Mouse (Mus musculus): ENCODE data around the gene Matk. TPM values are rescaled to one million over a fixed set of nuclear protein-coding genes. Genes with fewer than 3 reads are reported as not detected.

The Matk gene
- polyA plus RNA-seq, 1 experiment from 2014 or later, result 1.9 TPM

GRCm38 (mm10) chr10:81244146-81244545 lies 8.6 kb upstream of the Matk start:
- no peaks in the 10 kb centered on the region for H3K36me3 ChIP-seq (replicated peaks)
- no peak overlapping the region for H3K4me2 ChIP-seq
- peaks cover 62% of the 10 kb centered on the region for H3K27me3 ChIP-seq
- H3K27ac ChIP-seq (replicated peaks), result no peak overlapping the region
- H3K4me3 ChIP-seq (replicated peaks), result no peak overlapping the region
- no peak for ATAC-seq (ENCODE audit: insufficient read depth)
- no peak overlapping the region for H3K9ac ChIP-seq
- H3K4me1 ChIP-seq (replicated peaks), result peaks cover 4% of the 10 kb centered on the region; the same call in 1 of the 2 replicates
- WGBS (ENCODE audit: insufficient replicate concordance), result 70% methylated on average over 4 of the region's 4 CpGs
- no peaks in the 10 kb centered on the region for H3K9me3 ChIP-seq (replicated peaks)

- H3K9ac ChIP-seq, result no peak overlapping the region
- H3K9me3 ChIP-seq (replicated peaks), result no peaks in the 10 kb centered on the region
- WGBS (ENCODE audit: insufficient replicate concordance), result 3% methylated on average over 17 of the region's 17 CpGs
- H3K4me2 ChIP-seq, result no peak overlapping the region
- H3K36me3 ChIP-seq (replicated peaks), result no peaks in the 10 kb centered on the region
- ATAC-seq (ENCODE audit: insufficient read depth), result 0 out of 2 replicates have a peak, but pooled peaks have one; percentile 29
- H3K27ac ChIP-seq (replicated peaks), result no peak overlapping the region
- H3K27me3 ChIP-seq, result peaks cover 57% of the 10 kb centered on the region
- peaks cover 7% of the 10 kb centered on the region; the same call in 1 of the 2 replicates for H3K4me1 ChIP-seq (replicated peaks)
- no peak overlapping the region for H3K4me3 ChIP-seq (replicated peaks)
These were observed 8.1 kb upstream of the Matk start for GRCm38 (mm10) chr10:81244595-81244994.

GRCm38 (mm10) chr10:81245166-81245565 lies 7.6 kb upstream of the Matk start:
- Histone ChIP-seq H3K27ac (replicated peaks) (no peak overlapping the region), H3K9me3 (replicated peaks) (no peaks in the 10 kb centered on the region), H3K36me3 (replicated peaks) (no peaks in the 10 kb centered on the region), H3K4me2 (no peak overlapping the region), H3K9ac (no peak overlapping the region), H3K4me3 (replicated peaks) (no peak overlapping the region), H3K4me1 (replicated peaks) (peaks cover 9% of the 10 kb centered on the region; the same call in 1 of the 2 replicates), H3K27me3 (peaks cover 52% of the 10 kb centered on the region)
- ATAC-seq (ENCODE audit: insufficient read depth), result no peak
- WGBS (ENCODE audit: insufficient replicate concordance), result 84% methylated on average over 6 of the region's 6 CpGs

- peaks cover 13% of the 10 kb centered on the region; the same call in 1 of the 2 replicates for H3K4me1 ChIP-seq (replicated peaks)
- H3K9me3 ChIP-seq (replicated peaks), result no peaks in the 10 kb centered on the region
- H3K4me2 ChIP-seq, result no peak overlapping the region
- H3K4me3 ChIP-seq (replicated peaks), result no peak overlapping the region
- H3K9ac ChIP-seq, result no peak overlapping the region
- no peak overlapping the region for H3K27ac ChIP-seq (replicated peaks)
- H3K36me3 ChIP-seq (replicated peaks), result no peaks in the 10 kb centered on the region
- H3K27me3 ChIP-seq, result peaks cover 45% of the 10 kb centered on the region
- ATAC-seq (ENCODE audit: insufficient read depth), result no peak
- WGBS (ENCODE audit: insufficient replicate concordance), result 67% methylated on average over 2 of the region's 2 CpGs
These were observed 4.9 kb upstream of the Matk start for GRCm38 (mm10) chr10:81247804-81248203.

GRCm38 (mm10) chr10:81249442-81249841 lies 3.3 kb upstream of the Matk start:
- 0 out of 2 replicates have a peak, but pooled peaks have one; percentile 8 for ATAC-seq (ENCODE audit: insufficient read depth)

GRCm38 (mm10) chr10:81254886-81255285 lies 2.2 kb downstream of the Matk start:
- Histone ChIP-seq H3K4me3 (replicated peaks) (no peak overlapping the region), H3K4me1 (replicated peaks) (peaks cover 26% of the 10 kb centered on the region), H3K4me2 (no peak overlapping the region), H3K9me3 (replicated peaks) (no peaks in the 10 kb centered on the region), H3K27ac (replicated peaks) (no peak overlapping the region), H3K27me3 (peaks cover 86% of the 10 kb centered on the region), H3K36me3 (replicated peaks) (no peaks in the 10 kb centered on the region), H3K9ac (no peak overlapping the region)
- 25% methylated on average over 1 of the region's 1 CpGs for WGBS (ENCODE audit: insufficient replicate concordance)
- ATAC-seq (ENCODE audit: insufficient read depth), result no peak

More at GRCm38 (mm10) chr10:81249442-81249841, 3.3 kb upstream of the Matk start:
- Histone ChIP-seq H3K27ac (replicated peaks) (no peak overlapping the region), H3K36me3 (replicated peaks) (no peaks in the 10 kb centered on the region), H3K4me1 (replicated peaks) (peaks cover 16% of the 10 kb centered on the region), H3K9ac (no peak overlapping the region), H3K4me3 (replicated peaks) (no peak overlapping the region), H3K4me2 (no peak overlapping the region), H3K27me3 (peaks cover 45% of the 10 kb centered on the region), H3K9me3 (replicated peaks) (no peaks in the 10 kb centered on the region)
- 64% methylated on average over 8 of the region's 8 CpGs for WGBS (ENCODE audit: insufficient replicate concordance)

GRCm38 (mm10) chr10:81257158-81258039 lies 4.7 kb downstream of the Matk start:
- Histone ChIP-seq H3K4me1 (replicated peaks) (peaks cover 20% of the 10 kb centered on the region), H3K36me3 (replicated peaks) (0 out of 2 replicates have a peak, but pooled peaks cover 3% of the 10 kb centered on the region), H3K27me3 (peaks cover 76% of the 10 kb centered on the region), H3K27ac (replicated peaks) (no peak overlapping the region), H3K9me3 (replicated peaks) (no peaks in the 10 kb centered on the region), H3K9ac (no peak overlapping the region), H3K4me3 (replicated peaks) (peak overlapping the region; percentile 44), H3K4me2 (peak overlapping the region; percentile 61)
- ATAC-seq (ENCODE audit: insufficient read depth), result no peak
- 2% methylated on average over 62 of the region's 62 CpGs for WGBS (ENCODE audit: insufficient replicate concordance)

GRCm38 (mm10) chr10:81259225-81259884 lies 6.6 kb downstream of the Matk start:
- no peaks in the 10 kb centered on the region for H3K9me3 ChIP-seq (replicated peaks)
- H3K4me1 ChIP-seq (replicated peaks), result peaks cover 15% of the 10 kb centered on the region
- H3K27me3 ChIP-seq, result peaks cover 57% of the 10 kb centered on the region
- no peak overlapping the region for H3K27ac ChIP-seq (replicated peaks)
- no peak overlapping the region for H3K4me2 ChIP-seq
- no peak overlapping the region for H3K9ac ChIP-seq
- peaks cover 16% of the 10 kb centered on the region for H3K36me3 ChIP-seq (replicated peaks)
- no peak overlapping the region for H3K4me3 ChIP-seq (replicated peaks)
- ATAC-seq (ENCODE audit: insufficient read depth), result no peak
- WGBS (ENCODE audit: insufficient replicate concordance), result 48% methylated on average over 21 of the region's 21 CpGs

- H3K4me1 ChIP-seq (replicated peaks), result peaks cover 25% of the 10 kb centered on the region
- H3K4me3 ChIP-seq (replicated peaks), result no peak overlapping the region
- WGBS (ENCODE audit: insufficient replicate concordance), result 83% methylated on average over 4 of the region's 4 CpGs
- peaks cover 28% of the 10 kb centered on the region for H3K36me3 ChIP-seq (replicated peaks)
- H3K27ac ChIP-seq (replicated peaks), result no peak overlapping the region
- no peaks in the 10 kb centered on the region for H3K9me3 ChIP-seq (replicated peaks)
- no peak overlapping the region for H3K4me2 ChIP-seq
- H3K27me3 ChIP-seq, result peaks cover 45% of the 10 kb centered on the region
- no peak overlapping the region for H3K9ac ChIP-seq
- ATAC-seq (ENCODE audit: insufficient read depth), result no peak
These were observed 8.3 kb downstream of the Matk start for GRCm38 (mm10) chr10:81261025-81261424.

- Histone ChIP-seq H3K4me3 (replicated peaks) (peak overlapping the region; percentile 84), H3K4me2 (peak overlapping the region; percentile 74), H3K27me3 (no peaks in the 10 kb centered on the region), H3K9me3 (replicated peaks) (no peaks in the 10 kb centered on the region), H3K36me3 (replicated peaks) (peaks cover 30% of the 10 kb centered on the region), H3K27ac (replicated peaks) (peak overlapping the region; percentile 84; the same call in 1 of the 2 replicates), H3K9ac (peak overlapping the region; percentile 72), H3K4me1 (replicated peaks) (peaks cover 40% of the 10 kb centered on the region)
- WGBS (ENCODE audit: insufficient replicate concordance), result 78% methylated on average over 8 of the region's 8 CpGs
- ATAC-seq (ENCODE audit: insufficient read depth), result no peak
These were observed 12.8 kb downstream of the Matk start for GRCm38 (mm10) chr10:81265540-81265939.

Data from liver, embryonic 15.5 days (tissue).